Mouse (Mus musculus) limb, embryonic 10.5 days (tissue): ENCODE measurements around the gene Ints1. TPM values are rescaled to one million over a fixed set of nuclear protein-coding genes. Genes with fewer than 3 reads are reported as not detected.
"Not testable (repeated sequence)": the region's sequence is repeated elsewhere in the genome, so short reads cannot be mapped to it uniquely, and the experiment has no call there.

ENCODE experiments used
- DNase-seq: peaks from one replicate; pipeline ENCODE4 v3.0.0-alpha.2; 2017; ENCODE audit warnings: low spot score
- H3K27ac ChIP-seq: fragments of 300-500 bp; sonication (generic); 2 replicates; pipeline ENCODE4 v1.5.1; 2016; ENCODE audit warnings: mild to moderate bottlenecking
- H3K27me3 ChIP-seq: fragments of 300-500 bp; sonication (generic); 2 replicates; pipeline ENCODE4 v1.6.1; 2016; ENCODE audit warnings: low read depth, mild to moderate bottlenecking; ENCODE audit not compliant: poor library complexity, severe bottlenecking
- H3K36me3 ChIP-seq: fragments of 300-500 bp; sonication (generic); 2 replicates; pipeline ENCODE4 v1.6.1; 2016; ENCODE audit warnings: mild to moderate bottlenecking, moderate library complexity
- H3K4me1 ChIP-seq: fragments of 300-500 bp; sonication (generic); 2 replicates; pipeline ENCODE4 v1.6.1; 2016
- H3K4me3 ChIP-seq: fragments of 300-500 bp; sonication (generic); 2 replicates; pipeline ENCODE4 v1.5.1; 2016; ENCODE audit warnings: mild to moderate bottlenecking, moderate library complexity
- H3K9me3 ChIP-seq: fragments of 300-500 bp; sonication (generic); replicated peaks from 2 replicates; pipeline ENCODE4 v1.6.1; 2016; ENCODE audit warnings: mild to moderate bottlenecking
- WGBS: fragments of 180-500 bp; shearing (Covaris S2); methylation state at CpG from one replicate; pipeline ENCODE4 v1.1.7; 2016; 5-methylcytosine and 5-hydroxymethylcytosine counted together
- polyA plus RNA-seq: library from polyadenylated mRNA; unstranded; fragments of >200 nt; fragmentation: Nextera tagmentation; extraction: Ambion mirVana; gene quantifications from 2 replicates; pipeline ENCODE4 v1.2.1, GENCODE M21; 2016

Gene Ints1
- polyA plus RNA-seq, 1 experiment from 2014 or later: 42.5 TPM

GRCm38 (mm10) chr5:139776966-139777365 lies 1.5 kb upstream of the Ints1 start:
- H3K27me3 ChIP-seq: no peaks in the 10 kb centered on the region
- H3K27ac ChIP-seq: no peak overlapping the region
- no peaks in the 10 kb centered on the region for H3K9me3 ChIP-seq
- no peak overlapping the region for H3K4me3 ChIP-seq
- peaks cover 23% of the 10 kb centered on the region for H3K36me3 ChIP-seq
- 86% methylated on average over 5 of the region's 5 CpGs for WGBS
- no peak for DNase-seq
- peaks cover 14% of the 10 kb centered on the region for H3K4me1 ChIP-seq

- Histone ChIP-seq H3K27me3 (no peaks in the 10 kb centered on the region), H3K4me3 (no peak overlapping the region), H3K27ac (no peak overlapping the region), H3K9me3 (no peaks in the 10 kb centered on the region), H3K36me3 (peaks cover 100% of the 10 kb centered on the region), H3K4me1 (no peaks in the 10 kb centered on the region)
- WGBS: 94% methylated on average over 8 of the region's 8 CpGs
- DNase-seq: no peak
These were observed 7.3 kb downstream of the Ints1 start for GRCm38 (mm10) chr5:139768216-139768615.

GRCm38 (mm10) chr5:139764296-139764695 lies 11.2 kb downstream of the Ints1 start:
- H3K27ac ChIP-seq: no peak overlapping the region
- no peaks in the 10 kb centered on the region for H3K9me3 ChIP-seq
- WGBS: 85% methylated on average over 11 of the region's 11 CpGs
- no peak overlapping the region for H3K4me3 ChIP-seq
- H3K27me3 ChIP-seq: no peaks in the 10 kb centered on the region
- H3K4me1 ChIP-seq: no peaks in the 10 kb centered on the region
- H3K36me3 ChIP-seq: peaks cover 100% of the 10 kb centered on the region
- no peak for DNase-seq

- Histone ChIP-seq H3K27me3 (no peaks in the 10 kb centered on the region), H3K4me1 (peaks cover 3% of the 10 kb centered on the region; the same call in 1 of the 2 replicates), H3K36me3 (peaks cover 100% of the 10 kb centered on the region), H3K27ac (no peak overlapping the region), H3K9me3 (no peaks in the 10 kb centered on the region), H3K4me3 (no peak overlapping the region)
- WGBS: 89% methylated on average over 16 of the region's 16 CpGs
- no peak for DNase-seq
These were observed 17.4 kb downstream of the Ints1 start for GRCm38 (mm10) chr5:139758096-139758495.

- H3K27me3 ChIP-seq: no peaks in the 10 kb centered on the region
- no peaks in the 10 kb centered on the region for H3K9me3 ChIP-seq
- H3K36me3 ChIP-seq: peaks cover 100% of the 10 kb centered on the region
- no peak for DNase-seq
- H3K4me1 ChIP-seq: peaks cover 3% of the 10 kb centered on the region; the same call in 1 of the 2 replicates
- no peak overlapping the region for H3K27ac ChIP-seq
- WGBS: 88% methylated on average over 2 of the region's 2 CpGs
- no peak overlapping the region for H3K4me3 ChIP-seq
These were observed 18.9 kb downstream of the Ints1 start for GRCm38 (mm10) chr5:139756586-139756985.

- 92% methylated on average over 12 of the region's 12 CpGs for WGBS
- Histone ChIP-seq H3K4me1 (peaks cover 3% of the 10 kb centered on the region; the same call in 1 of the 2 replicates), H3K36me3 (peaks cover 100% of the 10 kb centered on the region)
These were observed 19.3 kb downstream of the Ints1 start for GRCm38 (mm10) chr5:139756135-139756534.

GRCm38 (mm10) chr5:139754753-139755152 lies 20.7 kb downstream of the Ints1 start:
- no peak overlapping the region; the same call in 1 of the 2 replicates for H3K27ac ChIP-seq
- WGBS: 31% methylated on average over 12 of the region's 12 CpGs
- no peak overlapping the region for H3K4me3 ChIP-seq
- H3K4me1 ChIP-seq: peaks cover 3% of the 10 kb centered on the region; the same call in 1 of the 2 replicates
- H3K27me3 ChIP-seq: no peaks in the 10 kb centered on the region
- H3K36me3 ChIP-seq: peaks cover 100% of the 10 kb centered on the region
- no peaks in the 10 kb centered on the region for H3K9me3 ChIP-seq
- peak; percentile 80 for DNase-seq

More at GRCm38 (mm10) chr5:139756135-139756534, 19.3 kb downstream of the Ints1 start:
- DNase-seq: no peak
- no peaks in the 10 kb centered on the region for H3K27me3 ChIP-seq
- no peak overlapping the region for H3K4me3 ChIP-seq
- H3K27ac ChIP-seq: no peak overlapping the region
- H3K9me3 ChIP-seq: no peaks in the 10 kb centered on the region

- no peak overlapping the region for H3K4me3 ChIP-seq
- H3K27me3 ChIP-seq: no peaks in the 10 kb centered on the region
- peak; percentile 89 for DNase-seq
- no peak overlapping the region for H3K27ac ChIP-seq
- H3K36me3 ChIP-seq: peaks cover 62% of the 10 kb centered on the region
- H3K4me1 ChIP-seq: peaks cover 18% of the 10 kb centered on the region
- H3K9me3 ChIP-seq: no peaks in the 10 kb centered on the region
These were observed 24.9 kb downstream of the Ints1 start for GRCm38 (mm10) chr5:139750535-139750934.

- no peaks in the 10 kb centered on the region for H3K9me3 ChIP-seq
- peaks cover 52% of the 10 kb centered on the region for H3K36me3 ChIP-seq
- 89% methylated on average over 16 of the region's 16 CpGs for WGBS
- no peak for DNase-seq
- H3K27me3 ChIP-seq: no peaks in the 10 kb centered on the region
- H3K4me3 ChIP-seq: no peak overlapping the region
- H3K4me1 ChIP-seq: peaks cover 15% of the 10 kb centered on the region
- no peak overlapping the region for H3K27ac ChIP-seq
These were observed 25.9 kb downstream of the Ints1 start for GRCm38 (mm10) chr5:139749413-139750125.

- Histone ChIP-seq H3K36me3 (peaks cover 14% of the 10 kb centered on the region), H3K9me3 (no peaks in the 10 kb centered on the region), H3K4me3 (no peak overlapping the region), H3K27ac (no peak overlapping the region), H3K27me3 (no peaks in the 10 kb centered on the region), H3K4me1 (peaks cover 15% of the 10 kb centered on the region)
- WGBS: 5% methylated on average over 3 of the region's 3 CpGs
- DNase-seq: peak; percentile 83
These were observed 29.7 kb downstream of the Ints1 start for GRCm38 (mm10) chr5:139745771-139746170.

GRCm38 (mm10) chr5:139742640-139743039 lies 32.8 kb downstream of the Ints1 start:
- H3K4me3 ChIP-seq, DNase-seq, H3K27ac ChIP-seq, H3K9me3 ChIP-seq, H3K27me3 ChIP-seq, H3K36me3 ChIP-seq: not testable (repeated sequence)
- WGBS: 58% methylated on average over 3 of the region's 3 CpGs
- peaks cover 20% of the 10 kb centered on the region for H3K4me1 ChIP-seq

- no peaks in the 10 kb centered on the region for H3K9me3 ChIP-seq
- peak overlapping the region; percentile 43 for H3K27ac ChIP-seq
- no peaks in the 10 kb centered on the region for H3K36me3 ChIP-seq
- peaks cover 42% of the 10 kb centered on the region for H3K4me1 ChIP-seq
- no peak for DNase-seq
- H3K4me3 ChIP-seq: no peak overlapping the region
- 76% methylated on average over 7 of the region's 7 CpGs for WGBS
- H3K27me3 ChIP-seq: peaks cover 24% of the 10 kb centered on the region
These were observed 36.7 kb downstream of the Ints1 start for GRCm38 (mm10) chr5:139738592-139739315.

- DNase-seq: no peak
- H3K27ac ChIP-seq: peak overlapping the region; percentile 43
- 84% methylated on average over 14 of the region's 14 CpGs for WGBS
- H3K4me3 ChIP-seq: no peak overlapping the region
- peaks cover 24% of the 10 kb centered on the region for H3K27me3 ChIP-seq
- no peaks in the 10 kb centered on the region for H3K36me3 ChIP-seq
- H3K9me3 ChIP-seq: no peaks in the 10 kb centered on the region
- H3K4me1 ChIP-seq: peaks cover 47% of the 10 kb centered on the region
These were observed 37.5 kb downstream of the Ints1 start for GRCm38 (mm10) chr5:139737841-139738591.
